Mouse (Mus musculus): Measurements from ENCODE around the gene Sh3bgrl. TPM values are rescaled to one million over a fixed set of nuclear protein-coding genes. Genes with fewer than 3 reads are reported as not detected.

The Sh3bgrl gene
- total and polyA plus RNA-seq, 2 experiments from 2014 or later: 116 to 157 TPM

GRCm38 (mm10) chrX:109126847-109127246 lies 31.7 kb downstream of the Sh3bgrl start:
- Histone ChIP-seq H3K4me2 (ENCODE audit: low read depth, low read length, poor library complexity, severe bottlenecking) (no peak overlapping the region), H3K27me3 (ENCODE audit: insufficient read depth, low read length) (no peaks in the 10 kb centered on the region), H3K4me3 (ENCODE audit: low read depth, low read length) (no peak overlapping the region), H3K4me1 (ENCODE audit: insufficient read depth, low read length) (no peaks in the 10 kb centered on the region), H3K36me3 (ENCODE audit: insufficient read depth, low read length) (no peaks in the 10 kb centered on the region), H3K27ac (ENCODE audit: low read depth, low read length) (no peak overlapping the region), H3K9me3 (ENCODE audit: low read length) (no peaks in the 10 kb centered on the region), H3K9ac (replicated peaks; ENCODE audit: low read length, poor library complexity, severe bottlenecking) (no peak overlapping the region)
- DNase-seq (ENCODE audit: low spot score): no peak
- no peak for TF ChIP-seq CTCF (IDR thresholded peaks at IDR 0.05)
- 84% methylated on average over 1 of the region's 1 CpGs for WGBS
- no peak for ATAC-seq (ENCODE audit: low FRiP score)

- H3K9ac ChIP-seq (replicated peaks; ENCODE audit: low read length, poor library complexity, severe bottlenecking): no peak overlapping the region
- 71% methylated on average over 7 of the region's 7 CpGs for WGBS
- TF ChIP-seq CTCF (IDR thresholded peaks at IDR 0.05): no peak
Measured at GRCm38 (mm10) chrX:109127551-109128088, 32.5 kb downstream of the Sh3bgrl start.

GRCm38 (mm10) chrX:109130066-109130465 lies 34.9 kb downstream of the Sh3bgrl start:
- ATAC-seq (ENCODE audit: low FRiP score) (no peak), DNase-seq (ENCODE audit: low spot score) (no peak)
- no peaks in the 10 kb centered on the region for H3K9me3 ChIP-seq (ENCODE audit: low read length)
- H3K4me2 ChIP-seq (ENCODE audit: low read depth, low read length, poor library complexity, severe bottlenecking): no peak overlapping the region
- no peak for TF ChIP-seq CTCF (IDR thresholded peaks at IDR 0.05)
- WGBS: 95% methylated on average over 1 of the region's 1 CpGs
- H3K27me3 ChIP-seq (ENCODE audit: insufficient read depth, low read length): no peaks in the 10 kb centered on the region
- H3K27ac ChIP-seq (ENCODE audit: low read depth, low read length): no peak overlapping the region
- H3K4me1 ChIP-seq (ENCODE audit: insufficient read depth, low read length): no peaks in the 10 kb centered on the region
- no peak overlapping the region for H3K9ac ChIP-seq (replicated peaks; ENCODE audit: low read length, poor library complexity, severe bottlenecking)
- H3K4me3 ChIP-seq (ENCODE audit: low read depth, low read length): no peak overlapping the region
- H3K36me3 ChIP-seq (ENCODE audit: insufficient read depth, low read length): no peaks in the 10 kb centered on the region

More at GRCm38 (mm10) chrX:109127551-109128088, 32.5 kb downstream of the Sh3bgrl start:
- ATAC-seq (ENCODE audit: low FRiP score) (no peak), DNase-seq (ENCODE audit: low spot score) (no peak)
- H3K4me2 ChIP-seq (ENCODE audit: low read depth, low read length, poor library complexity, severe bottlenecking): no peak overlapping the region
- H3K27ac ChIP-seq (ENCODE audit: low read depth, low read length): no peak overlapping the region
- no peaks in the 10 kb centered on the region for H3K36me3 ChIP-seq (ENCODE audit: insufficient read depth, low read length)
- no peaks in the 10 kb centered on the region for H3K4me1 ChIP-seq (ENCODE audit: insufficient read depth, low read length)
- H3K4me3 ChIP-seq (ENCODE audit: low read depth, low read length): no peak overlapping the region
- H3K9me3 ChIP-seq (ENCODE audit: low read length): no peaks in the 10 kb centered on the region
- H3K27me3 ChIP-seq (ENCODE audit: insufficient read depth, low read length): no peaks in the 10 kb centered on the region

- Histone ChIP-seq H3K4me1 (ENCODE audit: insufficient read depth, low read length) (no peaks in the 10 kb centered on the region), H3K4me2 (ENCODE audit: low read depth, low read length, poor library complexity, severe bottlenecking) (no peak overlapping the region), H3K27ac (ENCODE audit: low read depth, low read length) (no peak overlapping the region), H3K9ac (replicated peaks; ENCODE audit: low read length, poor library complexity, severe bottlenecking) (no peak overlapping the region), H3K36me3 (ENCODE audit: insufficient read depth, low read length) (no peaks in the 10 kb centered on the region), H3K9me3 (ENCODE audit: low read length) (no peaks in the 10 kb centered on the region), H3K27me3 (ENCODE audit: insufficient read depth, low read length) (no peaks in the 10 kb centered on the region), H3K4me3 (ENCODE audit: low read depth, low read length) (no peak overlapping the region)
- WGBS: 96% methylated on average over 2 of the region's 2 CpGs
- no peak for TF ChIP-seq CTCF (IDR thresholded peaks at IDR 0.05)
- ATAC-seq (ENCODE audit: low FRiP score) (no peak), DNase-seq (ENCODE audit: low spot score) (no peak)
Measured at GRCm38 (mm10) chrX:109131834-109132233, 36.7 kb downstream of the Sh3bgrl start.

GRCm38 (mm10) chrX:109132463-109132862 lies 37.3 kb downstream of the Sh3bgrl start:
- Histone ChIP-seq H3K36me3 (ENCODE audit: insufficient read depth, low read length) (no peaks in the 10 kb centered on the region), H3K4me1 (ENCODE audit: insufficient read depth, low read length) (no peaks in the 10 kb centered on the region), H3K4me2 (ENCODE audit: low read depth, low read length, poor library complexity, severe bottlenecking) (no peak overlapping the region), H3K4me3 (ENCODE audit: low read depth, low read length) (no peak overlapping the region), H3K9ac (replicated peaks; ENCODE audit: low read length, poor library complexity, severe bottlenecking) (no peak overlapping the region), H3K27me3 (ENCODE audit: insufficient read depth, low read length) (no peaks in the 10 kb centered on the region), H3K27ac (ENCODE audit: low read depth, low read length) (no peak overlapping the region), H3K9me3 (ENCODE audit: low read length) (no peaks in the 10 kb centered on the region)
- 78% methylated on average over 1 of the region's 1 CpGs for WGBS
- no peak for TF ChIP-seq CTCF (IDR thresholded peaks at IDR 0.05)
- ATAC-seq (ENCODE audit: low FRiP score) (no peak), DNase-seq (ENCODE audit: low spot score) (no peak)

- no peak overlapping the region for H3K4me3 ChIP-seq (ENCODE audit: low read depth, low read length)
- H3K36me3 ChIP-seq (ENCODE audit: insufficient read depth, low read length): no peaks in the 10 kb centered on the region
- no peak overlapping the region for H3K27ac ChIP-seq (ENCODE audit: low read depth, low read length)
- H3K4me2 ChIP-seq (ENCODE audit: low read depth, low read length, poor library complexity, severe bottlenecking): no peak overlapping the region
- H3K4me1 ChIP-seq (ENCODE audit: insufficient read depth, low read length): no peaks in the 10 kb centered on the region
- H3K9me3 ChIP-seq (ENCODE audit: low read length): no peaks in the 10 kb centered on the region
- ATAC-seq (ENCODE audit: low FRiP score) (no peak), DNase-seq (ENCODE audit: low spot score) (no peak)
- H3K9ac ChIP-seq (replicated peaks; ENCODE audit: low read length, poor library complexity, severe bottlenecking): no peak overlapping the region
- WGBS: 60% methylated on average over 2 of the region's 2 CpGs
- TF ChIP-seq CTCF (IDR thresholded peaks at IDR 0.05): no peak
- H3K27me3 ChIP-seq (ENCODE audit: insufficient read depth, low read length): no peaks in the 10 kb centered on the region
Measured at GRCm38 (mm10) chrX:109133500-109133899, 38.3 kb downstream of the Sh3bgrl start.

All from midbrain, postnatal 0 days (tissue).